Mouse (Mus musculus) kidney, adult 9 months (tissue): ENCODE measurements at regions not wholly inside any gene's neighbourhood (a gene's known extent, or its start where the extent isn't known, plus 50 kb on each side); places are given as distances from the start of the nearest gene placed in this dataset.
"Not testable (repeated sequence)": the region's sequence is repeated elsewhere in the genome, so short reads cannot be mapped to it uniquely, and the experiment has no call there.

Experiments used
- DNase-seq: peaks from one replicate; pipeline ENCODE4 v3.0.0; 2022

- DNase-seq = not testable (repeated sequence)
Measured at GRCm38 (mm10) chr5:109842186-109842978, 80.8 kb upstream of the Gm15446 start.

DNA sequence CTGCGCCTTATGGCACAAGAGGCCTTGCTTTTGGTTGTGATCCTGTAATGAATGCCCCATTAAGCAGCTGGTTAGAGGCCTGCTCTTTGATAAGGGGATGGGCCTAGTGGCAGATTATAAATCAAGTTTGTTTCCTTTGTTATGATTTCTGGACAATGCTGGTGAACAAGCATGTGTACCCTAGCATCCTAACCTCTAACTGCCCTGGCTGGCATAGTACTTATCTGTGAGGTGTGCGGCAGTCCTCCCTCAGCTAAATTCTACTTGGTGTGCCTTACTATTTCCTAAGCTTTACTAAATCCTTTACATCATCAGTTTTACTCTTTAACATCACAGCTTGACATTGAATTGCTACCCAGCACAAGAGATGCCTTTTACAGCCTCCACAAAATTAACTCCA is 79.0 kb upstream of the Gm15446 start:
- DNase-seq = not testable (repeated sequence)

- DNase-seq = peak; percentile 55
Measured at GRCm38 (mm10) chr5:109844753-109845186, 78.4 kb upstream of the Gm15446 start.

GRCm38 (mm10) chr5:109851225-109851624 is 72.0 kb upstream of the Gm15446 start:
- not testable (repeated sequence) for DNase-seq

- no peak for DNase-seq
Measured at GRCm38 (mm10) chr5:109860402-109860801, 62.8 kb upstream of the Gm15446 start.

DNA sequence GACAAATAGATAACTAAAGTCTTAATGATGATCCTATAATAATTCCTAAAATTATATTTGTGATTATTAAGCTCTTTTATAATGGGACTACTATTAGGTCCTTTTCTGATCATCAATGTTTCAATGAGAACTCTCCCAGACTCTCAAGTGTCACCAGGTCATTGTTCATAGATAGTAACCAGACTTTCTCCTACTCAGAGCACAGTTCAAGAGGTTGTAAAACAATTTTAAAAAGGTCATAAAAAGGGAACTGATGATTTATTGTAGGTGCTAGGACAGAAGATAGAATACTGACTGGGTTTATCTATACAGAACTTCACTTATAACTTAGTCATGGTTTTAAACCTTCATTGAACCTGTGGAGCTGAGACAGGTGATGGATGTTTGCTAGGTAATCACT is 58.7 kb upstream of the Gm15446 start:
- not testable (repeated sequence) for DNase-seq

GRCm38 (mm10) chr5:109865628-109866027 is 57.6 kb upstream of the Gm15446 start:
- DNase-seq = peak; percentile 3

GRCm38 (mm10) chr5:109866337-109867126 is 56.7 kb upstream of the Gm15446 start:
- DNase-seq = peak; percentile 95

- DNase-seq = not testable (repeated sequence)
Measured at GRCm38 (mm10) chr5:109867221-109867620, 56.0 kb upstream of the Gm15446 start.
